Mouse (Mus musculus): ENCODE results near the gene Slc16a12.

DNA sequence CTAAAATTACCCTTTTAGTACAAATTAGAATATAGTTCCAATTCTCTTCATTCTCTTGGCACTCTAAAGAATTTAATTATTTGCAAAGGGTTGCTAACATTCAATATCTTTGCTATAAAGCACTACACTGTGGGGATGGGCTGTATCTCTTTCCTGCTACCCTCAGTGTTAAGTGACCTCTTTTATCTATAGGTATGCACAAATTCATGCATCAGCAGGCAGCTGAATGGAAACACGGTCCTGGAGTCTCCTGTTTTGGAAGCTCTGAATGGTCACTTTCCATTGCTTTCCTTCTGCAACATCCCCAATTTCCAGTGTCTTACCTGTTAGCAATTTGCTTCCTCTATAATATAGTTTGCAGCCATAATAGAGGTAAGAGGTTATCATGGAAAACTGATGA lies 48.2 kb downstream of the Slc16a12 start:
- no peak for TF ChIP-seq MYOD1 (IDR thresholded peaks at IDR 0.05; ENCODE audit: control insufficient read depth, insufficient read length, low read depth)
- no peak for TF ChIP-seq MYOG (IDR thresholded peaks at IDR 0.05; ENCODE audit: control insufficient read depth, extremely low read depth, insufficient read length)
- TF ChIP-seq CTCF (IDR thresholded peaks at IDR 0.05; ENCODE audit: control insufficient read depth, insufficient read depth, insufficient read length), result no peak
- no peak for TF ChIP-seq USF1 (IDR thresholded peaks at IDR 0.05; ENCODE audit: low read depth)
- no peak for TF ChIP-seq CEBPB (IDR thresholded peaks at IDR 0.05; ENCODE audit: low read depth)
- TF ChIP-seq FOSL1 (IDR thresholded peaks at IDR 0.05; ENCODE audit: insufficient read depth, low read length, poor library complexity, severe bottlenecking), result no peak
- TF ChIP-seq MAX (IDR thresholded peaks at IDR 0.05), result no peak

Data from C2C12 (cell line).